Mouse (Mus musculus): ENCODE data around the gene Fam83b. TPM values are rescaled to one million over a fixed set of nuclear protein-coding genes. Genes with fewer than 3 reads are reported as not detected.

Gene Fam83b
- 0.01 and 0.02 TPM in 2 replicates for polyA plus RNA-seq (2012; rRNA removed)

DNA sequence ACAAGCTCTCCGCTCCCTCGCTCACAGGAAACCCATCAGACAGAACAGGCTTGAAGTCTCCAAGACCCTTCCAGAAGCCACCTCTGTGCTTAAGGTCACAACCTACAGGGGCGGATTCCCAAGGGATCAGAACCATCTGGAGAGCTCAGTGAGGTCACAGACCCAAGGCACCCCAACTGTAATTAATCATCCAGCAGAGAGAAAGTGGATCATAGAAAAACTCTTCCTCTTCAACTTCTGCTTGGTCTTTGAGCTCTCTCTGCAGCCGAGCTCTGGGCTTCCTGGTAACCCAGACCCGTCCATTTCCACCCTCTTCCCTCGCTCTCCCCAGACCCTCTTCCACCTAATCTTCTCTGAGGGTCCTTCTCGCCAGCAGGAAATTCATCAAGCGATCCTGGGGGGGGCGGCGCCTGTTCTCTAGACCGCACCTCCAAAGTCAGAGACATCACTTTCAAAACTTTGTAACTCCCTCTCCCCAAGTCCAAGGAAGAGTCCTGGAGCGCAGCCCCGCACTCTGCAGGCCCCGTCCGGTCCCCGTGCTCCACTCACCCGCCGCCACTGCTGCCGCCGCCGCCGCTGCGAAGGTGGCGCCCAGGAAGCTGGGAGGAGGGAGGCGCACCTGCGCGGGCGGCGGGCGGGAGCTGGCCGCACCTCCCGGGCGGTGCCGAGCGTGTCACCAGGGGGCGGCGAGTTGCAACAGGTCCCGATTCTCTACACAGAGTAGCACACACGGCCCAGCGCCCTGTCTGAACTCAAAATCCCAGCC lies at the start of gene Fam83b:
Gene Fam83b (minus strand): TSS at position 602 of the 766 bp plus-strand sequence.

Other genes starting within 250 kb of the Fam83b start
- gene Hcrtr2, start 243.3 kb downstream of the Fam83b start, polyA plus RNA-seq (2012; rRNA removed), result 0.01 and 0.02 TPM in 2 replicates

Measured in liver, embryonic 14 days (tissue).